11 mouse cellular contexts compared by ENCODE assay signal in the genomic region with DNA sequence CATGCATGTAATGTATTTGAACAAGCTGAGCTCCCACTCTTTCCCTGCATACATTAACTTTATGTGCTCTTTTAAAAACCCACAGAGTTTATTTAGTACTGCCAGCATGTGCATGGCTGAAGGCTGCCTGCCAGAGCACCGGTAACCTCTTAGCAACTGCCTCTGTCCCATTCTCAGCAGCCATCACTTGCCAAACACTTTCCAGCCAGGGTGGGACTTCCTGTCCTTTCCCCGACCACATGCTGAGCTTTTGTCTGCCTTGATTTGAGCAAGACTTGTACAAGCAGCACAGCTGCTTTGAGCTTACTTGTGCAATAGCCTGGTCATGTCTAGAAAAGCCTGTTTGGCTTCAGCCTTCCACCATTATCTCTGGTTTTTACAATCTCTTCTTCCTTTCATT.
A peak's percentile ranks its signal among the peaks of the same experiment; 100 is the strongest.
DNase-seq lines count a peak whose midpoint lies in the region; ATAC-seq and TF ChIP-seq lines count a peak whose summit lies in the region.
"Had no signal": no experiment of that assay in that cellular context is flagged by ENCODE, and none has a peak within 500 bp of the region (broad histone marks: within the 10 kb centered on the region; RNA-seq: fewer than 3 reads in every experiment).

No protein-coding gene starts in this region.

- 1% methylated on average over 2 of the region's 2 CpGs for WGBS in cerebellum, adult 2 months
- 37% methylated on average over 2 of the region's 2 CpGs for WGBS in neural tube, embryonic 14.5 days
- 51% methylated on average over 2 of the region's 2 CpGs for WGBS in intestine, postnatal 0 days
- WGBS in liver, embryonic 12.5 days (ENCODE audit: insufficient replicate concordance), result 42% methylated on average over 2 of the region's 2 CpGs

- H3K27me3 ChIP-seq in cerebellum, adult 2 months (ENCODE audit: control insufficient read depth, insufficient read depth, low read length), result no peaks in the 10 kb centered on the region
- no peaks in the 10 kb centered on the region for H3K27me3 ChIP-seq in neural tube, embryonic 14.5 days (ENCODE audit: control insufficient read depth, insufficient read depth, low read length)
- no peaks in the 10 kb centered on the region for H3K27me3 ChIP-seq in intestine, postnatal 0 days (replicated peaks; ENCODE audit: control insufficient read depth, insufficient read depth, low read length)
- no peaks in the 10 kb centered on the region for H3K27me3 ChIP-seq in liver, embryonic 12.5 days (replicated peaks)
- H3K27me3 ChIP-seq: heart, embryonic 13.5 days had no signal

- ATAC-seq in neural tube, embryonic 14.5 days (ENCODE audit: low read depth), result peak; percentile 75; the same call in 1 of the 2 replicates
- ATAC-seq in intestine, postnatal 0 days, result no peak
- no peak for ATAC-seq in liver, embryonic 12.5 days

- no peak for TF ChIP-seq POLR2A in cerebellum, adult 2 months (IDR thresholded peaks at IDR 0.05; ENCODE audit: borderline replicate concordance, insufficient read depth, low read length)

- no peaks in the 10 kb centered on the region for H3K36me3 ChIP-seq in neural tube, embryonic 14.5 days (ENCODE audit: control insufficient read depth, insufficient read depth, low read length)
- H3K36me3 ChIP-seq in intestine, postnatal 0 days (ENCODE audit: control insufficient read depth, insufficient read depth), result no peaks in the 10 kb centered on the region
- no peaks in the 10 kb centered on the region for H3K36me3 ChIP-seq in liver, embryonic 12.5 days
- H3K36me3 ChIP-seq: heart, embryonic 13.5 days had no signal

- H3K27ac ChIP-seq in cerebellum, adult 2 months (ENCODE audit: insufficient read depth, low read length), result no peak overlapping the region
- no peak overlapping the region for H3K27ac ChIP-seq in neural tube, embryonic 14.5 days (ENCODE audit: low read depth, low read length)
- H3K27ac ChIP-seq in intestine, postnatal 0 days (ENCODE audit: low read depth, low read length), result no peak overlapping the region
- no peak overlapping the region for H3K27ac ChIP-seq in liver, embryonic 12.5 days
- H3K27ac ChIP-seq: heart, embryonic 13.5 days had no signal

- no peak for TF ChIP-seq CTCF in cerebellum, adult 2 months (IDR thresholded peaks at IDR 0.05; ENCODE audit: borderline replicate concordance, insufficient read depth, low read depth, low read length)
- no peak for TF ChIP-seq CTCF in intestine, postnatal 0 days (IDR thresholded peaks at IDR 0.05; ENCODE audit: low read depth)

- no peak overlapping the region for H3K4me2 ChIP-seq in neural tube, embryonic 14.5 days (ENCODE audit: low read depth, low read length)
- no peak overlapping the region for H3K4me2 ChIP-seq in intestine, postnatal 0 days (replicated peaks; ENCODE audit: low read depth)
- no peak overlapping the region for H3K4me2 ChIP-seq in liver, embryonic 12.5 days
- H3K4me2 ChIP-seq: heart, embryonic 13.5 days had no signal

- no peaks in the 10 kb centered on the region for H3K9me3 ChIP-seq in neural tube, embryonic 14.5 days (ENCODE audit: control insufficient read depth, low read length)
- H3K9me3 ChIP-seq in intestine, postnatal 0 days (ENCODE audit: control insufficient read depth), result no peaks in the 10 kb centered on the region
- H3K9me3 ChIP-seq in liver, embryonic 12.5 days (replicated peaks), result no peaks in the 10 kb centered on the region
- H3K9me3 ChIP-seq: heart, embryonic 13.5 days had no signal

- DNase-seq in cerebellum, postnatal 14 days, result peak; percentile 24 to 33
- no peak for DNase-seq in cerebellum, adult 2 months
- peak; percentile 0 for DNase-seq in lung, postnatal 36 days
- DNase-seq in lung, postnatal 25 days (ENCODE audit: low spot score), result no peak
- DNase-seq in forelimb bud, embryonic 11.5 days (ENCODE audit: low read depth, low spot score), result peak; percentile 8
- DNase-seq: kidney, adult 8-10 months; thymus, postnatal 4 days had no signal

- H3K4me1 ChIP-seq in cerebellum, adult 2 months (ENCODE audit: control insufficient read depth, insufficient read depth, low read length), result no peaks in the 10 kb centered on the region; the same call in 1 of the 2 replicates
- no peaks in the 10 kb centered on the region for H3K4me1 ChIP-seq in neural tube, embryonic 14.5 days (ENCODE audit: control insufficient read depth, insufficient read depth, low read length)
- H3K4me1 ChIP-seq in intestine, postnatal 0 days (replicated peaks; ENCODE audit: control insufficient read depth, insufficient read depth, low read length), result no peaks in the 10 kb centered on the region
- no peaks in the 10 kb centered on the region for H3K4me1 ChIP-seq in liver, embryonic 12.5 days
- H3K4me1 ChIP-seq: heart, embryonic 13.5 days had no signal

- H3K9ac ChIP-seq in neural tube, embryonic 14.5 days (replicated peaks; ENCODE audit: low read depth, low read length), result no peak overlapping the region
- H3K9ac ChIP-seq in intestine, postnatal 0 days (ENCODE audit: low read depth, low read length), result no peak overlapping the region
- H3K9ac ChIP-seq in liver, embryonic 12.5 days, result no peak overlapping the region
- H3K9ac ChIP-seq: heart, embryonic 13.5 days had no signal

- H3K4me3 ChIP-seq in cerebellum, adult 2 months (replicated peaks; ENCODE audit: insufficient read depth, low read depth, low read length), result no peak overlapping the region
- no peak overlapping the region for H3K4me3 ChIP-seq in neural tube, embryonic 14.5 days (ENCODE audit: low read depth, low read length)
- no peak overlapping the region for H3K4me3 ChIP-seq in intestine, postnatal 0 days (ENCODE audit: low read depth, low read length)
- no peak overlapping the region for H3K4me3 ChIP-seq in liver, embryonic 12.5 days
- H3K4me3 ChIP-seq: heart, embryonic 13.5 days had no signal

Comparison
In these comparisons a context has a peak if more than half of its experiments do, and no peak if none do; other contexts are left out.
1. DNase-seq: peak in cerebellum, postnatal 14 days (2 of 2), lung, postnatal 36 days (single experiment) and forelimb bud, embryonic 11.5 days (single experiment); none in cerebellum, adult 2 months (0 of 2) and lung, postnatal 25 days (single experiment).